Mouse (Mus musculus) natural killer cell, adult 2 months (primary cell): ENCODE results near the gene Naa60.

Experiments
- DNase-seq, 2 experiments: peaks; one replicate each; pipeline ENCODE4 v3.0.0; 2022; ENCODE audit warnings: low spot score in 2 of 2

The Naa60 gene

DNA sequence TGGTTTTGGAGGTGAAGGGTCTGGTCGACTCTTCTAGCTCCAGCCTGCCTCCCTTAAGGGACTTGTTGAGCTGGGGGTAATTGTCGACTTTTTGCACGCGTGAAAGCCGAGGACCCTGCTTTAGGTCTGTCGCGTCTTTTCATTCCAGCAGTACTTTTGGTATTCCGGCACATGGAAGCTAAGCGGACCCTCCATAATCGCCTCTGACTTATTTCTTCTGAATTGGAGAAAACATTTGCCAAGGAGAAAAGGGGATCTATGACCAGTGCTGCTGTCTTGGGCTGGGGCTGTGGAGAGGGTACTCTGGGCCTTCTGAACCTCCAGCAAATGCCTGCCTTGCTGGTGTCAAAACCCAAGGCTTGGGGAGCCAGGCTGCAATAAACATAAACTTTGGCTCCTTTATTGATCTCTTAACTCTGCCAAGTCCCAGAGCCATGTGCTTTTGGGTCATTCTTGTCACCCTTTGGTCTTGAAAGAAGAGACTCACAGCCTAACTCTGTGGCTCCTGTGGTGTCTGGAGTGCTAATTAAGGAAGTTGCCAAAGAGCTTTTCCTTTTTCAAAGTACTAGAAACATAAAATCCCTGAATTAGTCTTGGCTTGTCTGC lies 13.0 kb downstream of the Naa60 start:
- DNase-seq: no peak

DNA sequence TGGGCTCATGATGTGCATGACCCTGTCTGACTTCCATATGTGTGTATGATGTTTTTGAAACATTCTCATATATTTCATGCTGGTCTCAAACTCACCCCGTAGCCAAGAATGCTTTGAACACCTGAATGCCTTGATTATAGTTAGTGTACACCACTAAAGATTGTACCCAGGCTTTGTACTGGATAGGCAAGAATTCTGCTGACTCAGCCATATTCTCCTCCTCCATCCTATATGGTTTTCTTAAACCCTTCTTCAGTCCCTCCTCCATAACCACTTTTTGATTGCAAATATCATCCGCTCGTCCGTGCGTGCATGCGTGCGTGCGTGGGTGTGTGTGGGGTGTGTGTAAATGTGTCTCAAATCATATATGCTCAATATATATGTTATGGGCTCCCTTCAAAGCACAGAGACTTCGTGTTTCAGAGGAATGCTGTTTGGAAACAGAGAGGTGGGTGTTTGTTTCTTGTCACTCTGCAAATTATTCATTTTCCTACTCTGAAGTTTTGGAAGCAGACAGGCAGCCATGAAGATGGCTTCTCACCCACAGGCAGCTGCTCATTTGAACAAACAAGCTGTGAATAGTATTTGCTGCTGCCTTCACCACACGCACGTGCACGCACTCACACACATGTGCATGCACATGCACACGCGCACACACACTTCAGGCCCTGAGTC lies 19.6 kb downstream of the Naa60 start:
- no peak for DNase-seq

GRCm38 (mm10) chr16:3893739-3894138 lies 21.6 kb downstream of the Naa60 start:
- DNase-seq: no peak

GRCm38 (mm10) chr16:3895173-3895792 lies 23.1 kb downstream of the Naa60 start:
- peak; percentile 70 to 76 for DNase-seq

DNA sequence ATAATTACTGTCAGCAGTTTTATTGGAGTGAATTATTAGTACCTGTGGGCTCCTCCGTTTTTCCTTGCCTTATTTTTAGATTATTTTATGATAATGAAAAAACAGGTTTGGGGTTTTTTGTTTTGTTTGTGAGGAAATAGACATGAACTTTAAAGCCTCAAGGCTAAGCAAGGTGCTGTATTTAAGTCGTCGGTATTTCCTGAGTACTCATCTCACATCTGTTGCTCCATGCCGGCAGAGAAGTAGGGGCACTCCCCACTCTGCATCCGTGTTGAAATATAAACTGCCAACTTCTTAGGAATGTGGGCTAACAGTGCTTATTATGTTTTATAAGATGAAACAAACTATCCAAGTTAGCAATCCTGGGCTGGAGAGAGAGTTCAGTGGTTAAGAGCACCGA lies 23.9 kb downstream of the Naa60 start:
- no peak for DNase-seq

- DNase-seq: no peak
Observed at GRCm38 (mm10) chr16:3896553-3896952, 24.4 kb downstream of the Naa60 start.

GRCm38 (mm10) chr16:3907471-3907870 lies 35.3 kb downstream of the Naa60 start:
- no peak for DNase-seq

DNA sequence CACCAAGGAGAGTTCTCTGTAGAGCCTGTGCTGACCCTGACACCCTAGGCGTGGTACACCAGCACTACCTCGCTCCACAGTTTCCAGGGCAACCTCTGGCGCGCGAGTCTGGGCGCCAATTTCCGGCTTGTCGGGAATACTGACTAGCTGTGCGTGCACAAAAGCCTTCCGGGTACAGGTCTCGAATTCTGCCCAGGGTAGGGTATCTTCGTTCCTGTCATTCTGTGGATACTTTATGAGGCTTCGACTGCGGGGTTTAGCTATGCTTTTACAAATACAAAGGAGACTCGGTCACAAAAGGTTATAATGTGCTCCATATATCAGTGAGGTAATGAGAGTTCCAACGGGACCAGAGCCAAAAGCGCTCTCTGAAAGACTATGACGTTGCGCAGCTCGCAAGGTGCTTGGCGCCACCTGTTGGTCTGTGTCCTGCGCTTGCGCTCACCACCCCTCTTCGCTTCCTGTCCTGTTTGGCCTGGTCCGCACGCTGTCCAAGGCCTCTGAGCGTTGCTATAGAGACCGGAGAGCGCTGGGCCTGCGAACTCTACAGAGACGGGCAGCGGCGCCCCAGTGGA lies 36.4 kb downstream of the Naa60 start, which contains the start of the genes 1700037C18Rik and Cluap1:
Gene 1700037C18Rik, minus strand, starts transcription at position 153 of the 575 bp plus-strand sequence.
Gene Cluap1, plus strand, starts transcription at position 265 of the 575 bp plus-strand sequence.
- DNase-seq: peak; percentile 90

- no peak for DNase-seq
Observed at GRCm38 (mm10) chr16:3909118-3909517, 36.9 kb downstream of the Naa60 start.

GRCm38 (mm10) chr16:3920756-3921155 lies 48.6 kb downstream of the Naa60 start:
- no peak for DNase-seq

DNA sequence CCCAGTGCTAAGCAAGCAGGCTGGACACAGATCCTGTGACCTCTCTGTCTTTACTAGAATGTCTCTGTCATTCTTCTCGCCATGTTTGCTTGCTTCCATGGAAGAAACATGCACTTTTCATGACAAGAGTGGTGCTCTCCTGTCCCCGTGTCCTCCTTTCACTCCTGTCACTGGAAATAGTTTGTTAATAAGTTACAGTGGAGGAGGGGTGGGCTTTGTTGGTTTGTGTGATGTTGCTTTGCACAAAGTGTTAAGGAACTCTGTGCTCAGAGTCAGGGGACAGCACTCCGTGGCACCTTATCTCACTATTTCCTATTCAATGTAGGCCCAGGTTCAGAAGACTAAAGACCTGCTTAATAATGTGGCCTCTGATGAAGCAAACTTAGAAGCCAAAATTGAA lies 51.3 kb downstream of the Naa60 start:
- no peak for DNase-seq

- DNase-seq: no peak
Observed at GRCm38 (mm10) chr16:3923966-3924365, 51.8 kb downstream of the Naa60 start.

GRCm38 (mm10) chr16:3928582-3928981 lies 56.4 kb downstream of the Naa60 start:
- DNase-seq: no peak

GRCm38 (mm10) chr16:3929151-3929550 lies 57.0 kb downstream of the Naa60 start:
- no peak for DNase-seq

GRCm38 (mm10) chr16:3933536-3933935 lies 61.4 kb downstream of the Naa60 start:
- no peak for DNase-seq

GRCm38 (mm10) chr16:3934091-3934490 lies 61.9 kb downstream of the Naa60 start:
- no peak for DNase-seq

- no peak for DNase-seq
Observed at GRCm38 (mm10) chr16:3934701-3935100, 62.5 kb downstream of the Naa60 start.

- no peak for DNase-seq
Observed at GRCm38 (mm10) chr16:3951141-3951540, 79.0 kb downstream of the Naa60 start.
